Mouse (Mus musculus): ENCODE measurements around the gene Galc.
A peak's percentile ranks its signal among the peaks of the same experiment; 100 is the strongest.

DNA sequence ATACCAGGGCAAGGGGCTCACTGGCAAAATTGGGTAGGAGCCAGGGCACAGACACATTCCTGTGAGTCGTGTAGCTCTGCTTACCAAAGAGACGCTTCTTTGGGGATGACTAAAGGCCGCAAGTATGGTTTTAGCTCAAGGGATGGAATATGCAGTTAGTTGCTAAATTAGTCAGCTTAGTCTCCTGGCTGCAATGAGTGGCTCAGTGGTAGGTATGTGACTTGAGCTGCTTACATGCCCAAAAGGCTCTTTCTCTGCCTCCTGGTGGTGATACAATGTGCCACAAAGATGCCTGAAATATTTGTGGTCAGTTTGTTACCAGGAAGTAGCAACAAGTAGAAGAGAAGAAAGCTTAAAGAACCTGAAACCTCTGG, 24.2 kb upstream of the Galc start:
- TF ChIP-seq CTCF (IDR thresholded peaks at IDR 0.05; ENCODE audit: control insufficient read depth, insufficient read depth, insufficient read length) = no peak
- TF ChIP-seq MYOD1 (IDR thresholded peaks at IDR 0.05; ENCODE audit: control insufficient read depth, insufficient read length, low read depth) = peak; percentile 4
